Mouse (Mus musculus): Measurements from ENCODE around the gene Zfp709. TPM values are rescaled to one million over a fixed set of nuclear protein-coding genes. Genes with fewer than 3 reads are reported as not detected.
"Not testable (repeated sequence)": the region's sequence is repeated elsewhere in the genome, so short reads cannot be mapped to it uniquely, and the experiment has no call there.

The Zfp709 gene
- polyA plus RNA-seq, 1 experiment from 2014 or later: 7.2 TPM

DNA sequence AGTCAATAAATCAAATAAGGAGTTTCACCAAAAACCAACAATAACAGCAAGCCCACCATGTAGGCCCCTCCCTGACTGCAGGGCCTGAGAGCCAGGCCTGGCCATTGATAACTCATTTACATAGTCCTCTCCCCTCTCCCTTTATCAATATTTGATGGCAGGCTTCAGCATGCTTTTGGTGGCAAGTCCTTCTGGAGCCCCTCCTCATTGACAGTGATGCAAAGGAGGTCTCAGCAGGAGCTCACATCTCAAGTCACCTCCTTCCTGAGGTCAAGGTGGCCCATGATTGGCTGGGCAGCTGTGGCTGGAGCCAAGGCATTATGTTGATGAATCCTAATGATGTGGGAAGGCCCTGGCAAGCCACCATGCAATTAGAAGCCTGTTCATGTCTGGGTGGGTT, 19.8 kb upstream of the Zfp709 start:
- not testable (repeated sequence) for H3K4me1 ChIP-seq; H3K9me3 ChIP-seq (replicated peaks); H3K27me3 ChIP-seq; H3K9ac ChIP-seq; H3K4me2 ChIP-seq (replicated peaks); H3K4me3 ChIP-seq; H3K36me3 ChIP-seq; ATAC-seq (ENCODE audit: low FRiP score); H3K27ac ChIP-seq

DNA sequence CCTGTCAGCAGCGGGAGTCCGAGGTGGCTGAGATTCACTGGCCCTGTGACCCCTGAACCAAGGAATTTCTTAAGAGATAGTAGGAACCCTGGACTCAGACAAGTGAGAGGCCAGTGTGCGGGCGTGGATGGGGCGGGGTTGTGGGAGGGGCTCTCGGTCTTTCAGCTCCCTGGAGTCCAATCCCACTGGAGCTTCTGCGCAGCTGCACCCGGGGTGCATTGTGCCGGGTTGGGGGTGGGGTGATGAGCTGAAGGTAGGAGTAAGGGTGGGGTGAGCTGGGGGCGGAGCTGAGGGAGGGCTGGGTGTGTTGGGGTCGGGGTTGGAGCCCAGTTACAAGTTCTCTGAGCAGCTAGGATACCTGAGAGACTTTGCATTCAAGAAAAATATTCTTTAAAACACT, 18.8 kb downstream of the Zfp709 start:
- not testable (repeated sequence) for H3K27ac ChIP-seq; ATAC-seq (ENCODE audit: low FRiP score); H3K9ac ChIP-seq; H3K4me1 ChIP-seq; H3K27me3 ChIP-seq; H3K36me3 ChIP-seq; H3K4me3 ChIP-seq; H3K9me3 ChIP-seq (replicated peaks); H3K4me2 ChIP-seq (replicated peaks)
- 29% methylated on average over 11 of the region's 11 CpGs for WGBS

DNA sequence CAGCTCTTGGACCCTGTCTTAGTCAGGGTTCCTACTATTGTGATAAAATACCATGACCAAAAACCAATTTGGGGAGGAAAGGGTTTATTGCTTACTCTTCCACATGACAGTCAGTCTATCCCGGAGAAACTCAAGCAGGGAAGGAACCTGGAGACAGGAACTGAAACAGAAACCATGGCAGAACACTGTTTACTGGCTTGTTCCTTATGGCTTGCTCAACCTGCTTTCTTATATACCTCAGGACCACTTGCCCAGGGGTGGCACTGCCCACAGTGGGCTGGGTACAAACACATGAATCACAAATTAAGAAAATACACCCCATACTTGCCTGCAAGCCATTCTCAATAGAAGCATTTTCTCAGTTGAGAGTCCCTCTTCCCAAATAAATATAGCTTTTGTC, 21.3 kb downstream of the Zfp709 start:
- H3K9me3 ChIP-seq (replicated peaks); ATAC-seq (ENCODE audit: low FRiP score); H3K9ac ChIP-seq; H3K4me1 ChIP-seq; H3K36me3 ChIP-seq; H3K27me3 ChIP-seq; H3K4me3 ChIP-seq; H3K27ac ChIP-seq; H3K4me2 ChIP-seq (replicated peaks): not testable (repeated sequence)
- 81% methylated on average over 1 of the region's 1 CpGs for WGBS

DNA sequence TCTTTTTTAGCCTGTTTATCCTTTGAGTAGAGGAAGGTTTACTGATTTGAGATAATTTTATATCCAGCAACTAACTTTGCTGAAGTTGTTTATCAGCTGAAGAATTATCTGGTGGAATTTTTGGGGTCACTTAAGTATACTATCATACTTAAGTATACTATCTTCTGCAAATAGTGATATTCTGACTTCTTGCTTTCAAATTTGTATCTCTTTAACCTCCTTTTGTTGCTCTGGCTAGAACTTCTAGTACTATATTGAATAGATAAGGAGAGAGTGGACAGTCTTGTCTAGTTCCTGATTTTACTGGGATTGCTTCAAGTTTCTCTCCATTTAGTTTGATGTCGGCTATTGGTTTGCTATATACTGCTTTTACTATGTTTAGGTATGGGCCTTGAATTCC, 25.0 kb downstream of the Zfp709 start:
- Histone ChIP-seq H3K9me3 (replicated peaks) (no peaks in the 10 kb centered on the region), H3K4me1 (no peaks in the 10 kb centered on the region), H3K36me3 (no peaks in the 10 kb centered on the region), H3K27me3 (peaks cover 5% of the 10 kb centered on the region; the same call in 1 of the 2 replicates), H3K4me2 (replicated peaks) (no peak overlapping the region), H3K4me3 (no peak overlapping the region), H3K27ac (no peak overlapping the region), H3K9ac (no peak overlapping the region)
- ATAC-seq (ENCODE audit: low FRiP score): no peak
- whole genome bisulfite sequencing: 90% methylated on average over 1 of the region's 1 CpGs

DNA sequence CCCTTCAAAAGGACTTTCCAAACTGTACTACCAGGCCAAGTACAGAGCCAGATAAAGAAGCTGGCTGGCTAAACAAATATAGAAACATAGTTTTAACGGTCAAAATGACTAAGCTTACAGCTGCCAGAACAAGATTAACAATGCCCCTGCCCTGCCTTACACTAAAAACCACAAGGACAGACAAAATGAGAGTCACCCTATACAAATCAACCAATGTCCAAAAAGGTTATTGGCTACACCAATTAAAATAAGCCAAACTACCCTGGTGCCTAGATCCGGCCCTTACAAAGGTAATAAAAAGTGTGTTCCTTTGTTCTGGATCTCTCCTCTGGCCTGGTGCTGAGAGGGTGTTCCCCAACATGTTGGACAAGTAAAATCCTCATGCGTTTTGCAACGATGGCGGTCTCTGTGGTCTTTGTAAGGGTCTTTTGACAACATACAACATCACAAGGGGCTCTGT, 26.0 kb downstream of the Zfp709 start:
- Histone ChIP-seq H3K27ac (peak overlapping the region; percentile 98), H3K27me3 (peaks cover 5% of the 10 kb centered on the region; the same call in 1 of the 2 replicates), H3K36me3 (no peaks in the 10 kb centered on the region), H3K4me3 (peak overlapping the region; percentile 65), H3K9ac (no peak overlapping the region), H3K4me2 (replicated peaks) (peak overlapping the region; percentile 58), H3K9me3 (replicated peaks) (no peaks in the 10 kb centered on the region), H3K4me1 (no peaks in the 10 kb centered on the region)
- ATAC-seq (ENCODE audit: low FRiP score): no peak
- WGBS: 99% methylated on average over 5 of the region's 5 CpGs

DNA sequence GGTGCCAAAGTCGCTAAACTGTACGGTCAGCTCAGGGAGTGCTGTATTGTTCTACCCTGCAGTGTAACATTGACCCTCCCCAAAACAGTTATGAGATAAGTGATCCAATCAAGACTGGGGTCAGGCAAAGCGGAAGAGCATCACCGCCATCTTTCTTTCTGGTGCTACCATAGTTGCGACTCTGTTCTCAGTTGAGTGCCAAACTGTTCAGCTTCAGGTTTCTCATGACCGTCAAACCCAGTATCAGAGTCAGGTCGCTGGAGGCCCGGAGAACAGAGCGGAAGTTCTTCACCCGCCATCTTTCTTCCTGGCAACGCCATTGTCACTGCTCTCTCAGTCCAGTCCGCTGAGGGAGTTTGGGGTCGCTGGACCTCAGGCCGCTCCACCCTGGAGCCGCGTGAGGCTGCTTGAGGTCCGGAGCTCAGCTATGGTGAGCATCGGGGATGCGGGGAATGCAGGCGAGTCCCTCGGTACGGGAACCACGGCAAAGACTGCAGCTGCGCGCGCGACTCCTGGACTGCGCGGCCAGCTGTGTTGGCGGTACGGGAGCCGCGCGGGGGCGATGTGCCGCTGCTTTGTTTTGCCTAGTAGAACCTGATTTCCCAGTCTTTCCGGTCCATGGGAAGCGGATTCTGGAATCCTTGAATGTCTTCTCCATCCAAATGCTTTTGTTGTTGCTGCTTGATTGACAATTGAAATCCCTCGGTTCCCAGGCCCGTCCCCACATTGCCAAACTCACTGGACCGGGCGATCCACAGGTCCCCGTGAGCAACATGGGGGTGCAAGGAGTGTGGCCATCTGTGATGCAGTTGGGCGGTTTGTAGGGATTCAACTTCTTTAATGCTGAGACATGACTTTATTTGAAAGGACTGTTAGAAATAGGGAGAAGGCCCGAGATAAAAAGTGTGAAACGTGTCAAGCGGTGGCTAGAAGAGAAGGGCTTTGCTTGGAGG, 26.8 kb downstream of the Zfp709 start, which contains the start of the genes Zfp882 and Zfp617:
Gene Zfp882 (plus strand): TSS at position 300 of the 953 bp plus-strand sequence.
Gene Zfp617 (plus strand): TSS at position 327 of the 953 bp plus-strand sequence.
- no peaks in the 10 kb centered on the region for H3K4me1 ChIP-seq
- ATAC-seq (ENCODE audit: low FRiP score): peak; percentile 96
- peak within 1 kb of the TSS; percentile 58 for H3K4me2 ChIP-seq (replicated peaks)
- H3K4me3 ChIP-seq: peak within 1 kb of the TSS; percentile 65
- 5% methylated on average over 47 of the region's 47 CpGs for WGBS
- H3K9me3 ChIP-seq (replicated peaks): no peaks in the 10 kb centered on the region
- H3K27me3 ChIP-seq: peaks cover 5% of the 10 kb centered on the region; the same call in 1 of the 2 replicates
- peak within 1 kb of the TSS; percentile 98 for H3K27ac ChIP-seq
- H3K9ac ChIP-seq: peak within 1 kb of the TSS; percentile 81
- peaks cover 3% of the 10 kb centered on the region; the same call in 1 of the 2 replicates for H3K36me3 ChIP-seq

DNA sequence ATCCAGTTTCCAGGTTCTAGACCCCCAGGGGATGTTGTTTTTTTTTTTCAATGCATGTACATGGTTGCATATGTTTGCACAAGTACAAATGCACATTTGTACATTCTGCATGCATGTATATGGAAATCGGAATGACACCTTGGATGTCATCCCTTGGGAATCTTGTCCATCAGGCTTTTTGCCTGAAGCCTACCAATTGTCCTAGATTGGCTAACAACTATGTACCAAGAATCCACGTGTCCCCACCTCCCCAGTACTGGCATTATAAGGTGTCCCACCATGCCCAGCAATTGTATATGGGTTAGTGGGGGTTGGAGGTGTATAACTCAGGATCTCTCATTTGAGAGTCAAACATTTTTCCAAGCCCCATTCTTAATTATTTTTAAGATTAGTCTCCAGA, 30.5 kb downstream of the Zfp709 start:
- H3K4me2 ChIP-seq (replicated peaks): no peak overlapping the region
- 0 out of 2 replicates have a peak, but pooled peaks cover 4% of the 10 kb centered on the region for H3K9me3 ChIP-seq (replicated peaks)
- WGBS: 90% methylated on average over 2 of the region's 2 CpGs
- no peak for ATAC-seq (ENCODE audit: low FRiP score)
- H3K9ac ChIP-seq: no peak overlapping the region
- no peak overlapping the region for H3K4me3 ChIP-seq
- H3K4me1 ChIP-seq: no peaks in the 10 kb centered on the region
- H3K27me3 ChIP-seq: no peaks in the 10 kb centered on the region
- H3K27ac ChIP-seq: no peak overlapping the region
- H3K36me3 ChIP-seq: peaks cover 30% of the 10 kb centered on the region

DNA sequence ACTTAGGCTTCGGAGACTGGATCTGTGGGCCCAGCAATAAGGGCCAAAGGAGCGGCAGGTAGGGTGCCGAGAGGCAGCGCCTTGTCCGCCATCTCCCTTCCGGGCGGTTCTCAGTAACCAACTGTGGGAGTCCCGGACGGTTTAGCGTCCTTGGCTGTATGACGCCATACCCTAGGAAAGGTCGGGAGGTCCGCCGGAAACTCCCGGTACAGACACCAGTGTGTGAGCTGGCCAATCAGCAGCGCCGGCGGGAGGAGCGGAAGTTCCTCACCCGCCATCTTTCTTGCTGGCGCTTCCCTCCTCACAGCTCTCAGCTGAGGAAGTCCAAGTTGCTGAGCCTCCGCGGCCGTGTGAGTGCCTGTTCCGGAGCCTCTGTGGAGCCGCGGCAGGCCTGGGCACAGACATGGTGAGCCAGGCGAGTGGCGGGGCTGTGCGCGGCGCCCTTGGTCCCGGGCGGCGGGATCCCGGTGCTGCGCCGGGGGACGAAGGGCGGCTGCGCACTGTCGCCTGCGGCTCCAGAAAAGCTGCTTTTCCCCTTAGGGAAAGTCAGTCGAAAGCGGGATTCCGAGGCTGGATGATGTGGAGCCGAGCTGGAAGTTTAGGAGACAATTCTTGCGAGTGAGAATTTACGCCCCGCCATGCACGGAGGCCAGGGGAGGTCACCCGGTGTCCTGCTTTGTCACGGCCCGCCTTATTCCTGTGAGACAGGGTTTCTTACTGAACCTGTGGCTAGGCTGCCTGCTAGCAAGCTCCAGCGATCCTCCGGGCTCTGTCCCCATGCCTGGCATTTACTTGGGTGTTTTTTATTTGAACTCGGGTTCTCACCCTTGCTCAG, 41.0 kb downstream of the Zfp709 start:
- peak overlapping the region; percentile 79 for H3K4me3 ChIP-seq
- no peaks in the 10 kb centered on the region for H3K9me3 ChIP-seq (replicated peaks)
- WGBS: 1% methylated on average over 57 of the region's 57 CpGs
- H3K9ac ChIP-seq: peak overlapping the region; percentile 86
- H3K4me1 ChIP-seq: peaks cover 11% of the 10 kb centered on the region
- H3K36me3 ChIP-seq: peaks cover 8% of the 10 kb centered on the region; the same call in 1 of the 2 replicates
- H3K27me3 ChIP-seq: no peaks in the 10 kb centered on the region
- H3K27ac ChIP-seq: peak overlapping the region; percentile 97
- peak overlapping the region; percentile 76 for H3K4me2 ChIP-seq (replicated peaks)
- ATAC-seq (ENCODE audit: low FRiP score): peak; percentile 100

DNA sequence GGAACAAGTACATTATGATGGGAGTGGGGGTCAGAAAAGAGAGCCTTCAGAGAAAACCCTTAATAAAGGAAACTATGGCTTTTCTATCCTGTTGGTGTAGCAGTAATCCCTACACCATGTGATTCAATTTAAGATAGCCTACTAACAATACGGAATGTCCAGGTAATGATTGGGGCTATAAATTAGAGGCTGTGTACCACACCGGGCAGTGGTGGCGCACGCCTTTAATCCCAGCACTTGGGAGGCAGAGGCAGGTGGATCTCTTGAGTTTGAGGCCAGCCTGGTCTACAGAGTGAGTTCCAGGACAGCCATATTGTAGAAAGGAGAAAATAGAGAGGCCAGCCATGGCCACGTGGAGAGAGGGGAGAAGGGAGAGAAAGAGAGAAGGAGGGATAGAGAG, 44.0 kb downstream of the Zfp709 start:
- Histone ChIP-seq H3K36me3 (peaks cover 26% of the 10 kb centered on the region), H3K4me2 (replicated peaks) (no peak overlapping the region), H3K4me1 (peaks cover 11% of the 10 kb centered on the region), H3K9me3 (replicated peaks) (no peaks in the 10 kb centered on the region), H3K27me3 (no peaks in the 10 kb centered on the region), H3K27ac (no peak overlapping the region), H3K9ac (no peak overlapping the region), H3K4me3 (no peak overlapping the region)
- 95% methylated on average over 5 of the region's 5 CpGs for WGBS
- ATAC-seq (ENCODE audit: low FRiP score): no peak

DNA sequence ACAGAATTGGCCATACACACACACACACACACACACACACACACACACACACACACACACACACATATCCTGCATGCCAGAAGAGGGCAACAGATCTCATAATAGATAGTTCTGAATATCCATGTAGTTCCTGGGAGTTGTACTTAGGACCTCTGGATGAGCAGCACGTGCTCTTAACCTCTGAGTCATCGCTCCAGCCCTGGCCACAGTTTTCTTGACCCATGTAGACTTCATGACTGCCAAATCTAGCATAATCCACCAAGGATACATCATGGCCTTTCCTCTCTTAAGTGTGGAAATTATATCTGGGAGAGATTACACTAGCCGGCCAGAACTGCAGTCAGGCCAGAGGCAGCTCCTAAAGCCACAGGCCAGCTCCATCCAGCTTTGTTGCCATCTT, 44.7 kb downstream of the Zfp709 start:
- whole genome bisulfite sequencing: 95% methylated on average over 3 of the region's 3 CpGs
- ATAC-seq (ENCODE audit: low FRiP score): no peak

DNA sequence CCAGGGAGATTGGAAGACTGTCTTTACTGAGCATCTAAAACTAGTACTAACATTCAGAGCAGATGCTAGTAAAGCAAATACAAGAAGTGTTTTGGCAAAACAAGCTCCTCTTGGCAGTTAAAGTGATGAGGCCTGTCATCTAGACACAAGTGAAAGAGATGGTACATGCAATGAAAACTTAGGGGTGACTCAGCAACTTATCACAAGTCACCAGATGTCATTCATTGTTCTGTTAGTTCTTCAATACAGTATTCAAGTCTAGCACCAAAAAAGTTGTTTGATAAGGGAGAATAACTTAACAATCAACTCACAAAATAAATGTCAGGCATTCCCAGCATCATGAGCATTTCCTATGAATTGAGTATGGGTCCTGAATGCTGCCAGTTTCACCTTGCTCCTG, 46.0 kb downstream of the Zfp709 start:
- Histone ChIP-seq H3K9me3 (replicated peaks) (0 out of 2 replicates have a peak, but pooled peaks cover 4% of the 10 kb centered on the region), H3K36me3 (peaks cover 38% of the 10 kb centered on the region)

More for the DNA sequence above, 44.7 kb downstream of the Zfp709 start:
- Histone ChIP-seq H3K9me3 (replicated peaks) (0 out of 2 replicates have a peak, but pooled peaks cover 3% of the 10 kb centered on the region), H3K4me1 (peaks cover 11% of the 10 kb centered on the region), H3K4me2 (replicated peaks) (no peak overlapping the region), H3K36me3 (peaks cover 34% of the 10 kb centered on the region), H3K27me3 (no peaks in the 10 kb centered on the region), H3K4me3 (no peak overlapping the region), H3K9ac (no peak overlapping the region), H3K27ac (no peak overlapping the region)

DNA sequence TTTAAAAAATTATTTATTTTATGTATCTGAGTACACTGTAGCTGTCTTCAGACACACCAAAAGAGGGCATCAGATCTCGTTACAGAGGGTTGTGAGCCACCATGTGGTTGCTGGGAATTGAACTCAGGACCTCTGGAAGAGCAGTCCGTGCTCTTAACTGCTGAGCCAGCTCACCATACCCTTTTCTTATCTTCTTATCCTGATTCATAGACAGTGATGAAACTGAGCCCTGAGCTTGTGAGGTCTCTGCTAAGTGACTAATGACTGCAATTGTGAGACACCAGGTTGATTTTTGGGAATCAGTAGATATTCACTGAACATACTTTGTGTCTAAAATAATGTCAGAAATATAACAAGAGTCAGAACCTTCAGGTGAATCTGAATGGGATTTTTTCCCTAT, 56.2 kb downstream of the Zfp709 start:
- not testable (repeated sequence) for H3K4me3 ChIP-seq; H3K27me3 ChIP-seq; ATAC-seq (ENCODE audit: low FRiP score); H3K4me1 ChIP-seq; H3K9me3 ChIP-seq (replicated peaks); H3K4me2 ChIP-seq (replicated peaks); H3K27ac ChIP-seq; H3K9ac ChIP-seq
- H3K36me3 ChIP-seq: peaks cover 12% of the 10 kb centered on the region
- WGBS: 91% methylated on average over 2 of the region's 2 CpGs

More for the DNA sequence above, 46.0 kb downstream of the Zfp709 start:
- H3K4me2 ChIP-seq (replicated peaks): no peak overlapping the region
- no peak overlapping the region for H3K27ac ChIP-seq
- H3K27me3 ChIP-seq: no peaks in the 10 kb centered on the region
- H3K9ac ChIP-seq: no peak overlapping the region
- H3K4me3 ChIP-seq: no peak overlapping the region
- ATAC-seq (ENCODE audit: low FRiP score): no peak
- peaks cover 11% of the 10 kb centered on the region for H3K4me1 ChIP-seq

Measured in hindbrain, embryonic 12.5 days (tissue).